Comparison of ENCODE assay signal across 17 mouse cellular contexts in the genomic region with DNA sequence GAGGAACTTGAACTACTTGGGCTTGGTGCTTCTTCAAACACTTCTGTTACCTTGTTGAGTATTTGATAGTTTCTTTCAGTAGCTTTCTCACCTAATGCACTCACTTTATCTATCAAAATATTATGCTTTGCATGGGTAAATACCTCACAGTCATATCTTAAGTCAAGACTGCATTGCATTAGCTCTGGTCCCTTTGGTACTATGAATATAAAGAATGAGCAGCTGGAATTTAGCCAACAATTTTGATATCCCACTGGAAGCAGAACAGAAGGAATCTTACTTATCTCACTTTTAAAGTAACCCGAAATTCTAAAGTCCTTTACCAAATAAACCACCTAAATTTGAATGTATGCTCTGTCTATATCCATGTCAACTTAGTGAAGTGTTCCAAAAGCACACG.
DNase-seq lines count a peak whose midpoint lies in the region; ATAC-seq and TF ChIP-seq lines count a peak whose summit lies in the region.
"Had no signal": no experiment of that assay in that cellular context is flagged by ENCODE, and none has a peak within 500 bp of the region (broad histone marks: within the 10 kb centered on the region; RNA-seq: fewer than 3 reads in every experiment).

No protein-coding gene starts in this region.

- 88% methylated on average over 2 of the region's 2 CpGs for WGBS in forebrain, embryonic 10.5 days
- WGBS in forebrain, embryonic 12.5 days: 94% methylated on average over 2 of the region's 2 CpGs
- 89% methylated on average over 2 of the region's 2 CpGs for WGBS in hindbrain, embryonic 13.5 days
- 79% methylated on average over 2 of the region's 2 CpGs for WGBS in hindbrain, embryonic 12.5 days
- 21% methylated on average over 2 of the region's 2 CpGs for WGBS in lung, embryonic 14.5 days
- WGBS in neural tube, embryonic 15.5 days: 75% methylated on average over 2 of the region's 2 CpGs

- ATAC-seq in forebrain, embryonic 12.5 days (ENCODE audit: low FRiP score): no peak
- ATAC-seq in hindbrain, embryonic 13.5 days (ENCODE audit: low FRiP score): no peak
- no peak for ATAC-seq in hindbrain, embryonic 12.5 days (ENCODE audit: low FRiP score)
- no peak for ATAC-seq in lung, embryonic 14.5 days (ENCODE audit: insufficient read depth)
- ATAC-seq in neural tube, embryonic 15.5 days (ENCODE audit: low FRiP score): no peak

- H3K27me3 ChIP-seq in forebrain, embryonic 10.5 days (ENCODE audit: poor library complexity, severe bottlenecking): no peaks in the 10 kb centered on the region
- no peaks in the 10 kb centered on the region for H3K27me3 ChIP-seq in forebrain, embryonic 12.5 days
- no peaks in the 10 kb centered on the region for H3K27me3 ChIP-seq in hindbrain, embryonic 13.5 days
- no peaks in the 10 kb centered on the region for H3K27me3 ChIP-seq in hindbrain, embryonic 12.5 days
- no peaks in the 10 kb centered on the region for H3K27me3 ChIP-seq in lung, embryonic 14.5 days (ENCODE audit: insufficient read depth, low read length)
- H3K27me3 ChIP-seq in neural tube, embryonic 15.5 days (replicated peaks): no peaks in the 10 kb centered on the region
- H3K27me3 ChIP-seq: limb, embryonic 13.5 days; neural tube, embryonic 12.5 days had no signal

- no peak overlapping the region for H3K9ac ChIP-seq in forebrain, embryonic 12.5 days
- no peak overlapping the region for H3K9ac ChIP-seq in hindbrain, embryonic 13.5 days
- no peak overlapping the region for H3K9ac ChIP-seq in hindbrain, embryonic 12.5 days
- no peak overlapping the region for H3K9ac ChIP-seq in lung, embryonic 14.5 days
- no peak overlapping the region for H3K9ac ChIP-seq in neural tube, embryonic 15.5 days (replicated peaks)
- H3K9ac ChIP-seq: hindbrain, embryonic 14.5 days; limb, embryonic 13.5 days; neural tube, embryonic 12.5 days had no signal

- TF ChIP-seq CTCF in lung, embryonic 14.5 days (IDR thresholded peaks at IDR 0.05; ENCODE audit: low read depth): no peak

- H3K9me3 ChIP-seq in forebrain, embryonic 10.5 days: no peaks in the 10 kb centered on the region
- no peaks in the 10 kb centered on the region for H3K9me3 ChIP-seq in forebrain, embryonic 12.5 days
- no peaks in the 10 kb centered on the region for H3K9me3 ChIP-seq in hindbrain, embryonic 13.5 days
- H3K9me3 ChIP-seq in hindbrain, embryonic 12.5 days (replicated peaks): no peaks in the 10 kb centered on the region
- no peaks in the 10 kb centered on the region for H3K9me3 ChIP-seq in lung, embryonic 14.5 days (ENCODE audit: low read depth, low read length)
- no peaks in the 10 kb centered on the region for H3K9me3 ChIP-seq in neural tube, embryonic 15.5 days (replicated peaks)
- H3K9me3 ChIP-seq: limb, embryonic 13.5 days; neural tube, embryonic 12.5 days had no signal

- H3K27ac ChIP-seq in forebrain, embryonic 10.5 days: peak overlapping the region; percentile 74; the same call in 1 of the 2 replicates
- H3K27ac ChIP-seq in forebrain, embryonic 12.5 days: no peak overlapping the region
- 0 out of 2 replicates have a peak overlapping the region, but pooled peaks have one; percentile 6 for H3K27ac ChIP-seq in hindbrain, embryonic 13.5 days
- H3K27ac ChIP-seq in hindbrain, embryonic 12.5 days: no peak overlapping the region
- H3K27ac ChIP-seq in lung, embryonic 14.5 days (ENCODE audit: low read depth): peak overlapping the region; percentile 92; the same call in 1 of the 2 replicates
- H3K27ac ChIP-seq in neural tube, embryonic 15.5 days (replicated peaks): peak overlapping the region; percentile 49; the same call in 1 of the 2 replicates
- H3K27ac ChIP-seq: neural tube, embryonic 12.5 days had no signal

- H3K4me2 ChIP-seq in forebrain, embryonic 12.5 days: no peak overlapping the region
- no peak overlapping the region for H3K4me2 ChIP-seq in hindbrain, embryonic 13.5 days
- no peak overlapping the region for H3K4me2 ChIP-seq in hindbrain, embryonic 12.5 days (replicated peaks)
- no peak overlapping the region for H3K4me2 ChIP-seq in lung, embryonic 14.5 days
- H3K4me2 ChIP-seq in neural tube, embryonic 15.5 days: no peak overlapping the region
- H3K4me2 ChIP-seq: hindbrain, embryonic 14.5 days; neural tube, embryonic 12.5 days had no signal

- no peak for DNase-seq in forebrain, embryonic 10.5 days (ENCODE audit: extremely low spot score, low spot score)
- peak; percentile 66 for DNase-seq in lung, embryonic 14.5 days
- no peak for DNase-seq in lung, postnatal 14 days
- DNase-seq in adrenal gland, postnatal 14 days: no peak
- DNase-seq: cerebellum, adult 11-12 months; gastrocnemius, postnatal 36 days; kidney, postnatal 4 days; lung, postnatal 36 days; midbrain, embryonic 14.5 days; thymus, postnatal 4 days had no signal

- no peak overlapping the region for H3K4me3 ChIP-seq in forebrain, embryonic 10.5 days
- H3K4me3 ChIP-seq in forebrain, embryonic 12.5 days (replicated peaks): no peak overlapping the region
- H3K4me3 ChIP-seq in hindbrain, embryonic 13.5 days: no peak overlapping the region
- no peak overlapping the region for H3K4me3 ChIP-seq in hindbrain, embryonic 12.5 days
- H3K4me3 ChIP-seq in lung, embryonic 14.5 days (ENCODE audit: low read depth, low read length): no peak overlapping the region
- H3K4me3 ChIP-seq in neural tube, embryonic 15.5 days (replicated peaks): no peak overlapping the region
- H3K4me3 ChIP-seq: limb, embryonic 13.5 days; neural tube, embryonic 12.5 days had no signal

- H3K4me1 ChIP-seq in forebrain, embryonic 10.5 days: peaks cover 27% of the 10 kb centered on the region
- H3K4me1 ChIP-seq in forebrain, embryonic 12.5 days: peaks cover 22% of the 10 kb centered on the region
- peaks cover 23% of the 10 kb centered on the region for H3K4me1 ChIP-seq in hindbrain, embryonic 13.5 days (replicated peaks)
- H3K4me1 ChIP-seq in hindbrain, embryonic 12.5 days: peaks cover 23% of the 10 kb centered on the region
- H3K4me1 ChIP-seq in lung, embryonic 14.5 days (ENCODE audit: insufficient read depth): peaks cover 25% of the 10 kb centered on the region
- H3K4me1 ChIP-seq in neural tube, embryonic 15.5 days: peaks cover 17% of the 10 kb centered on the region

- no peaks in the 10 kb centered on the region for H3K36me3 ChIP-seq in forebrain, embryonic 10.5 days (replicated peaks)
- H3K36me3 ChIP-seq in forebrain, embryonic 12.5 days (replicated peaks): no peaks in the 10 kb centered on the region
- H3K36me3 ChIP-seq in hindbrain, embryonic 13.5 days: no peaks in the 10 kb centered on the region
- no peaks in the 10 kb centered on the region for H3K36me3 ChIP-seq in hindbrain, embryonic 12.5 days
- no peaks in the 10 kb centered on the region for H3K36me3 ChIP-seq in lung, embryonic 14.5 days (ENCODE audit: insufficient read depth)
- no peaks in the 10 kb centered on the region for H3K36me3 ChIP-seq in neural tube, embryonic 15.5 days
- H3K36me3 ChIP-seq: limb, embryonic 13.5 days; neural tube, embryonic 12.5 days had no signal

Comparison
In these comparisons a context has a peak if more than half of its experiments do, and no peak if none do; other contexts are left out.
1. H3K27ac ChIP-seq: peak in forebrain, embryonic 10.5 days (single experiment), hindbrain, embryonic 13.5 days (single experiment), lung, embryonic 14.5 days (single experiment) and neural tube, embryonic 15.5 days (single experiment); none in forebrain, embryonic 12.5 days (single experiment) and hindbrain, embryonic 12.5 days (single experiment).